Mouse (Mus musculus) cerebellum, adult 11-12 months (tissue): Measurements from ENCODE around the gene Ncf1.

Source experiments
- DNase-seq: peaks from one replicate; pipeline ENCODE4 v3.0.0; 2022

The Ncf1 gene

DNA sequence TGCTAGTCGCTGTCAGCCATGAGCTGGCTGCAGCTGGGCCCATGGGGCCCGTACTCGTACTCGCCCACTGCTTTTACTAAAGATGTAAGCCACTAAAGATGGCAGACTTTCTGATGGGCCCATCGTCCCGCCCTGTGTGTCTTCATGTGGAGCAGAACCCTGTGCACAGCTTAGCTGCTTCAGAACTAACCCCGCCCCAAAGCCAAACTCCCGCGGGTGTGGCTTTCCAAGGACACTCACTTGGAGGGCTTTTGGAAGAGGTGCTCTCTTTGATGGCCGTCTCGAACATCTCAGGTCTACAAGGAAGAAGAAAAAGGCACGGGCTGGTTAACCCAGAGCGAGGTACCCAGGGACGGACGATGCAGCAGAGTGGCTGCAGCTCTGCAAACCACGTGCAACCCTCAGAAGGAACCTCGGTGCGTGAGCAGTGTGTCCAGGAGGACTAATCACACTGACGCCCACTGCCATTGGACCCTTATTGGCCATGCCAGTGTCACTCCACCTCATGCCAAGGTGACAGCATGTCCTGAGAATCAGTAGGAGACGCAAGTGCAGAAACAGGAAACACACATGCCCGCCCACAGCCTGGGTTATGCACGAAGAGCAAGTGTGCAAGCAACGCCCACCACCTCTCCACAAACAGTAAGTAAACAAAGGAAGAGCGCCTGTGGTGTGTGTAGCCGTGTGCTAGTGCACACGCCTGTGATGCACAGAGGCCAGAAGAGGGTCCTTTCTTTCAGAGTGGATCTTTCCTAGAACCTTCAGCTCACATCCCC, 14.4 kb upstream of the Ncf1 start:
- no peak for DNase-seq

GRCm38 (mm10) chr5:134241831-134242230, 12.4 kb upstream of the Ncf1 start:
- no peak for DNase-seq

DNA sequence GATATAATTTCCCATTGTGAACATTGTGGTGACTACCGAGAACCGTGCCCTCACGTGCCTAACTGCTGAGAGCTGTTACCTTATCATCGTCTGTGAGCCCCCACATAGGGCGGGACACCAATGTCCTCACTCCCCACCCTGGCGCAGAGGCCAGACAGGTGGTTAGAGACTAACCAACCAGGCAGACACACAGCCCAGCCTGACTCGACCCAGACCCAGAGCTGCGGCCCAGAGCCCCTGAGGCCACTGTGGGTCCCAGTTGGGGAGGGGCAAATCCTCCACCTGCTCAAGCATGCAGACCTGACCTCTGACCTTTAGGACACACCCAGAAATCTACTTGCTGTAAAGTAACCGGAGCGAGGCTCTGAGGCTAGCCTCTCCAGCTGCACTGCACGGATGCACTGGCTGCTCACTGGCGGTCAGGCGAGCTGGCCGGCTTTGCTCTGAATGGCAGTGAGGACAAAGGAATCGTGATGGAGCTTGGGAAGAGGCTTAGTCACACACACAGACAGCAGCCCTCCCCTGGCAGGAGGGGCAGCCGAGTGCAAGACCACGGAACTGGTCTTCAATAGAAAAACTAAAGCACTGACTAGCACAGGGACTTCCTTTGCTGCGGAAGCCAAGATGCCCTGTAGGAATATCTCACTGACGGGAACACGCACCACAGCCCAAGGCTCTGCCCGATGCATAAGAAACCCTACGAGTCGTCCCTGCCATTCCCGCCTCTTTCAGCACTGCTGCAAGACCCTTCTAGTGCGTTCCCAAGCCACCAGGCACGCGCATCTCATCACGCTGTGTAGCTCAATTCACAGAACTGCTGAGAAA, 8.7 kb upstream of the Ncf1 start:
- DNase-seq, result no peak

DNA sequence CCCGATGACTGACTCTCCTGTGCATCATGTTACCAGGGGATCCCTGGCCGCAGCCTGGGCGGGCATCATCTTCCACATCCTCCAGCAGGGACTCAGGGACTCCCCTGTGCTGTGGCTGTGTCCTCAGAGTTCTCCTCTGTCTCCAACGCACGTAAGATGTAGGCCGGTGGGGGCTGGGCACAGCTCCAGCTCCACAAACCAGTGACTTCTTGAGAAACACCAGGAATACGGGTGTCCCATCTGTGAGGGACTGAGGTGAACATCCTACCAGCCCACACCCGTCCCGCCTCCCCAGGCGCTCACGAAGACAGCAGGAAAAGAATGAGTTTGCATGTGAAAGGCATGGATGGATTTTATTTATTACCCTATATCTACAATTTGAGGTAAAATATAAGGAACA, 8.1 kb upstream of the Ncf1 start:
- no peak for DNase-seq

- no peak for DNase-seq
Observed at GRCm38 (mm10) chr5:134236796-134237195, 7.4 kb upstream of the Ncf1 start.

- DNase-seq, result no peak
Observed at GRCm38 (mm10) chr5:134236241-134236640, 6.8 kb upstream of the Ncf1 start.

DNA sequence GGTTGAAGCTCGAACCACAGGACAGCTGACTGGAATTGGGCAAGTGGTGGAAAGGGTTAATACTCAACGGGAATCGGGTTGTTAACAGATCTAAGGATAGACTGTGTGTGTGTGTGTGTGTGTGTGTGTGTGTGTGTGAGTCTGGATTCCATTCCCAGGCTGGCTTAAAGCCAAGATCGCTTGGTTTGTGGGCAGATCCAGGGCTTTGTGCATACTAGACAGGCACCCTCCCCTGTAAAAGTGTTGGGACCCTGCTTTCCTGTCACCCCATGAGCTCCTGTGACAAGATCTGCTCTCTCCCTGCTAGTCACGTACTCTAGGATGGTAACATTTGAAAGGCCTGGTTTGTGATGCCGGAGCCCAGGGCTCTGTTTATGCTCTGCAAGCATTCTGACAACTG, 5.7 kb upstream of the Ncf1 start:
- DNase-seq, result no peak

DNA sequence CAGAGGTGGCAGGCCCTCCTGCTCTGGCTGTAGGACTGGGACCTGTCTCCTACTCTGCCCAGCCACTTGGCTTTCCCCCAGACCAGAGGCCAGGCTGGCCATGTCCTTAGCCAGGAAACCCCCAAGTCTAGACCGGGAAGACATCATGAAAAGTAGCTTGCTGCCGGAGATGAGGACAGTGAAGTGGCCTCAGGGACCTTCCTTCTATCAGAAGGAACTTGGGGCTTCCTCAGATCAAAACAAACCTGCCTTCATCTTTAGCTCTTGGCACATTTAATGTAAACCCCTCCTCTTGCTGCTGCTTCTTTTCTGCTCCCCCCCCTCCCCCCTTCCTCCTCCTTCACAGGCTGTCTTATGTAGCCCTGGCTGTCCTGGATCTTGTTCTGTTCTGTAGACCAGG, 4.8 kb upstream of the Ncf1 start:
- DNase-seq, result no peak

DNA sequence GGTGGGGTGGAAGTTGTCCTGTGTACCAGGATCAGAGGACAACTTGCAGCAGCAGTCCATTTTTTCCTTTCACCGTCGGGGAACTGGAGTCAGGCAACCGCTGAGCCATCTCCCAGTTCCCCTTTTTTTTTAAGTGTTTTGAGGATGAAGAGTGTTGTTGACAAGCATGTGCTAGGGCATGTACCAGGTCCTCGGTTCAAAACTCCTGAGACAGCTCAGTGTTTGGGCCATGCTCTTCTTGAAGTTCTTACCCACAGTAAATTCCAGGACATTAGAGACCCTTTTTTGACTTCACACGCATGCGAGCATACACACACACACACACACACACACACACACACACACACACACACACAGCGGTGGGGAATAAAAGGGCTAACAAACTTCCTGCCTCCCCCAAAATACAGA, 3.8 kb upstream of the Ncf1 start:
- DNase-seq, result no peak

GRCm38 (mm10) chr5:134232568-134232967, 3.1 kb upstream of the Ncf1 start:
- no peak for DNase-seq

- no peak for DNase-seq
Observed at GRCm38 (mm10) chr5:134232111-134232510, 2.7 kb upstream of the Ncf1 start.

GRCm38 (mm10) chr5:134231376-134231775, 2.0 kb upstream of the Ncf1 start:
- no peak for DNase-seq

GRCm38 (mm10) chr5:134228249-134228638, 1.2 kb downstream of the Ncf1 start:
- no peak for DNase-seq

GRCm38 (mm10) chr5:134227574-134228248, 1.7 kb downstream of the Ncf1 start:
- DNase-seq, result no peak

GRCm38 (mm10) chr5:134226946-134227345, 2.5 kb downstream of the Ncf1 start:
- DNase-seq, result no peak

- DNase-seq, result no peak
Observed at GRCm38 (mm10) chr5:134225110-134225901, 4.1 kb downstream of the Ncf1 start.

DNA sequence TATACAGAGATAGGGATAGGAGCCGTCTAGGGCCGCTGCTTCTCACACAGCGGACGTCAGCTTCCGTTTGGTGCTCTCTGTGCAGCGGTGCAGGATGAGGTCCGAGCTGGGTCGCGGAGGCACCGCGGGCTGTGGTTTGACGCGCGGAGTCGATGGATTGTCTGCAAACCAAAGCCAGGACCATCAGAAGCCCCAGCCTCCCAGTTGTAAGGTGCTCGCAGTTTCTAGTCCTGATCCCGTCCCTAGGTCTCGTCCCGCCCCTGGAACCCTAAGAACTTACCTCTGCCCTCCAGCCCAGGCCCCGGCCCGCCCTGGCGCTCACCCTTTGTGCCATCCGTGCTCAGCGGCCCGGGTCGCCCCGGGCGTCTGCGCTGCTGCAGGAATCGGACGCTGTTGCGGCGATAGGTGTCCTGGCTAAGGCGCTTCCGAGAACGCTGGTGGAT, 7.7 kb downstream of the Ncf1 start:
- DNase-seq, result no peak

GRCm38 (mm10) chr5:134221278-134221677, 8.1 kb downstream of the Ncf1 start:
- no peak for DNase-seq

DNA sequence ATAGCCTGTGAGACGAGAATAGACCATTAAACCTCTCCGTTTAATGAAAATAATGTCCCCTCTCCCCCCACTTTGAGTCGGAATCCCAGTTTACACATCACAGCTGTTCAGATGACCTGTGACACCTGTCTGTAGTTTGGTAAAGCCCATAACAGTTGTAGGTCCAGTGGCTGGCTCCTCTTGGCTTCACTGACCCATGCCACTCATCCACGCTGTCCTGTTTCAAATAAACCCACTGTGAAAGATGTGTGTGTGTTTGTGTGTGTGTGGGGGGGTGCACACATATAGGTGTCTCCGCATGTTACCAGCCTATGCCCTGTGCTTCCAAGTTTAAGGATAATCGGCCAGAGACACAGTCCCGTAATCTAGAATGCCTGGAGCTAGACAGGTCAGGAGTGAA, 11.5 kb downstream of the Ncf1 start:
- no peak for DNase-seq

DNA sequence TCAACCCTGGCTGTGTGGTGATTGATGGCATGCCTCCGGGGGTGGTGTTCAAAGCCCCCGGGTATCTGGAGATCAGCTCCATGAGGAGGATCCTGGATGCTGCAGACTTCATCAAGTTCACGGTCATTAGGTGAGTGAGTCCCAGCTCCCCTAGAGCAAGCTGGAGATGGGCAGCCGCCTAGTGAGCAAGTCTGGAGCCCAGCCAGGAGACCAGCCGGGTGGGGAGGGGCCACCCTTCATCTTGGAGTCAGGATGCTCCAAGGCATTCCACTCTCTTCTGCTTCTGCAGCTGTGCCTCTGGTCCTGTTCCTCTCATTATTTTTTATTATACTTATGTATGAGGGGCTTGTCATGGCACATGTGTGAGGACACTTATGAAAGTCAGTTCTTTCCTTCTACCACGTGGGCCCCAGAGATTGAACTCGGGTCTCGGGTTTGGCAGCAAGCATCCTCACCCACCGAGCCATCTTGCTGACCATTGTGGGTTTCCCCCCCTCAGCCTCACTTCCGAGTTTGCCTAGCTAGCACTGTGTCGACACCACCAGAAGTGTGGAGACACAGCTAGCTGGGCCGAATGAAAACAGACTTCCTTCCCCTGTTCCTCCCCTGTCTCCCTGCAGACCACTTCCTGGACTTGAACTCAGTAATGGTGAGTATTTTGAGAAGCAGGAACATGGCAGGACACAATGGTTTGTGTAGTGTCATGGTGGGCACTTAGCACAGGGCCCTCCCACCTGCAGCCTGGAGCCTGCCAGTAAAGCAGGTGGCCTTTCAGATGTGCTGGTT, 15.2 kb downstream of the Ncf1 start:
- DNase-seq, result no peak

GRCm38 (mm10) chr5:134209931-134210554, 19.4 kb downstream of the Ncf1 start:
- no peak for DNase-seq

DNA sequence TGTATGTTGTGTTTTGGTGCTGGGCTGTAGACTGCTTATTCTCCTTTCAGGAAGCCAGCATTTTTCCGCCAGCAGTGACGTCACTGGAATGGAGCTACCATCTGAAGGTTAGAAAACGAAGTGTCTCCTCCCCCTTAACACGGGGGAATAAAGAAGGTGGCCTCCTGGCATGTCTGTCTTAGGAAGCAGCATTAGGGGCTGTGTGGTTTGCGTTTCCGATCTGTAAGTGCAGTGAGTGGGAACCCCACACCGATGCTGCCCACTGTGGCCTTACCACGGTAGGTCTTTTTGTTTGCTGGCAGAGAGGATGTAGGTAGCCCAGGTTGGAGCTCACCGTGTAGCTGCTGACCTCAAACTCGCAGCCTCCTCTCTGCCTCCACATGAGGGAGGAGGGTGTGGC, 22.7 kb downstream of the Ncf1 start:
- no peak for DNase-seq
